Mouse (Mus musculus) right cerebral cortex, adult 2 months (tissue): ENCODE measurements at regions not wholly inside any gene's neighbourhood (a gene's known extent, or its start where the extent isn't known, plus 50 kb on each side); places are given as distances from the start of the nearest gene placed in this dataset.
A peak's percentile ranks its signal among the peaks of the same experiment; 100 is the strongest.

Experiments used
- DNase-seq, 2 experiments: peaks; one replicate each; pipeline ENCODE4 v3.0.0; 2021 to 2022; ENCODE audit warnings: low spot score in 2 of 2

GRCm38 (mm10) chr1:26909926-26910665 lies 222.8 kb upstream of the 4931408C20Rik start:
- DNase-seq, result peak; percentile 64 to 69

GRCm38 (mm10) chr1:26902306-26902705 lies 215.0 kb upstream of the 4931408C20Rik start:
- DNase-seq, result peak in 1 of 2 experiments; percentile 9

GRCm38 (mm10) chr1:26857433-26857832 lies 170.2 kb upstream of the 4931408C20Rik start:
- DNase-seq, result no peak

- no peak for DNase-seq
Observed at GRCm38 (mm10) chr1:26853802-26854201, 166.5 kb upstream of the 4931408C20Rik start.

- DNase-seq, result no peak
Observed at GRCm38 (mm10) chr1:26809259-26809658, 122.0 kb upstream of the 4931408C20Rik start.

- no peak for DNase-seq
Observed at GRCm38 (mm10) chr1:26765076-26765475, 77.8 kb upstream of the 4931408C20Rik start.
